Mouse (Mus musculus) left cerebral cortex, postnatal 4 days (tissue): ENCODE measurements around the gene Slc6a3. TPM values are rescaled to one million over a fixed set of nuclear protein-coding genes. Genes with fewer than 3 reads are reported as not detected.

ENCODE experiments used
- DNase-seq: peaks from one replicate; pipeline ENCODE4 v3.0.0-alpha.2; 2022
- intact Hi-C: fragments of 180-260 bp; cut with DNase I; formaldehyde crosslinking; loops from one replicate; pipeline ENCODE4 v1.15.1; 2025
- total RNA-seq, 2 experiments: library from RNA; stranded (reverse); gene quantifications; 2 replicates each; pipeline ENCODE4 v1.2.3; 2021

Slc6a3 gene
- total RNA-seq, 2 experiments from 2014 or later, result 0.14 to 0.36 TPM

DNA sequence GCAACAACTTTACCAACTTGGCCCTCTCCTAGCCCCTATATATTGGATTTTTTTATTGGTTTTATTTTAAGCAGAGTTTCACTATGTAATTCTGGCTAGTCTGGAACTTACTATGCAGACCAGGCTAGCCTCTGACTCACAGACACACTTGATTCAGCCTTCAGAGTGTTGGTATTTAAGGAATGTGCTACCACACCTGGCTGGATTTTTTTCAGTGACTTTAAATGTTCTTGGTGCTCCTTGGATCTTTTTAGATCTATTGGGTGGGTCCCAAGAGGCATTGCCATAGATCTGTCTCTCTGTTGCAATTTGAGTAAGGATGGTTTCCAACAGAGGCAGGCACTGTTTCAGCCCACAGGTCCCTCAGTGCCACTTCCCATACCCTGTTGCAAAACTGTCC lies 38.5 kb downstream of the Slc6a3 start:
- intact Hi-C loops, result no loop called here
- no peak for DNase-seq

DNA sequence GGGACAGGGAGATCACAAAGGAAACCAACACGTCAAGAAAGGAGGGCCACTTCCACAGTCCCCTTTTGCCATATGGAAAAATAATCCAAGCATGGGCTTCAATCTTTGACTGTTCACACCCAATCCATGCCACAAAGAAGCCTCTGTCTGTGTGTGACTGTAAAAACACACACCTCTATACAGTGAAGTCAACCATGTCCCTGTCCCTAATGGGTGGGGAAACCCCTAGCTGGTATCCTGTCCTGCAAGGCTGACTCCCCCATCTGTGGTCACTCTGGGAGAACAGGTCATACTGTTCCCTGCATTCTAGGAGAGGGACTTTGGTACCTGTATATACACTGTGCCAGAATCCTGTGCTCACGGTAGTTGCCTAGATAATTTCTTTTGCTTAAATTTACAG lies 40.7 kb downstream of the Slc6a3 start:
- DNase-seq, result no peak
- intact Hi-C loops, result no loop called here

DNA sequence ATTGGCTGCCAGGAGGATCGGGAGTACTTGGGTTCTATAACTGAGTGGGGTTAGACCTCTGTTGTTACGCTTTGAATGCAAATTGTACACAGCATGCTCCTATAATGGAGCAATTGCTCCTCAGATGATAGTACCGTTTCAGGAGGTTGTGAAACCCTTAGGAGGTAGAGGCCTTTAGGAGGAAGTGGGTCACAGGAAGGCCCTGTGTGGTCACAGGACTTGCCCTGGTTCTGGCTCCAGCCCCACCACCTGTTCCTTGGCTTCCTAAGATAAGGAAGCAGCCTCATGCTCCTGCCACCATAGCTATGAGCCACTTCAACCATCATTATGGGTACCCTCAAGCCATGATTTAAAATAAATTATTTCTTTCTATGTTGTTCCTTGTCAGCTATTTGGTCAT lies 54.9 kb downstream of the Slc6a3 start:
- intact Hi-C loops, result no loop called here
- DNase-seq, result no peak

DNA sequence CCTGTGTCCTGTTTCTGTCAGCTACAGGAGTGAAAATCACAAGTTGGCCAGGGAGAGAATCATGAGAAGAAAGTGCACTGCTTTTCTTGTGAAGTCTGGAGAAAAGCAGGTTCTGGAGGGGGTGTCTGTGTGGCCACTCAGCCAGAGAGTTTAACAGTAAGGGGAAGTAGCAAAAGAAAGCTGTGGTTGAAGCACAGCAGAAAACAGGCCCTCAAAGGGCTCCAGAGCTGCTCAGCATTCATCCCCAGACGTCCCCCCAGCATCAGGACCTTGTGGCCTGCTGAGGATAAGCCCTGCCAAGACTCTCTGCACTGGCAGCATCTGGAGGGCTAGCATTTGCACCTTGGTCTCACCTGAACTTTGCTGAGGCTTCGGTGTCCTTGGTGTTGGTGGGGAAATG lies 56.0 kb downstream of the Slc6a3 start:
- DNase-seq, result no peak
- intact Hi-C loops, result no loop called here

DNA sequence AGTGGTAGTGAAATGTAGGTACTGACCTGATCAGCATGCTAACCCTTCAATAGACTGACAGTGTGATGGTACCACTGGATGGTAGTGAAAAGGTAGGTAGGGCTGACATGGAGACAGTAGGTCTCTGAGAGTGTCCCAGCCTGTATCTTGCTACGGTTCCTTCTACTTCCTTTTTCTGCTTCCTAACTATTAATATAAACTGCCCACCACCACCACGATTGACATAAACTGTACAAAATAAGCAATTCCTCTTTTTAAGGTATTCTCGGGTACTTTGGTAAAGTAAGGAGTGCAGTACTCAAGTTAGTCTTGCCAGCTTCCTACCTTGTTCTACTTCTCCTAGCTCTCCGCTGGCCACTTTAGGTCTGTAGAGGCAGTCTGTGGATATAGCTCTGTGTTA lies 59.7 kb downstream of the Slc6a3 start:
- no peak for DNase-seq
- intact Hi-C loops, result no loop called here

DNA sequence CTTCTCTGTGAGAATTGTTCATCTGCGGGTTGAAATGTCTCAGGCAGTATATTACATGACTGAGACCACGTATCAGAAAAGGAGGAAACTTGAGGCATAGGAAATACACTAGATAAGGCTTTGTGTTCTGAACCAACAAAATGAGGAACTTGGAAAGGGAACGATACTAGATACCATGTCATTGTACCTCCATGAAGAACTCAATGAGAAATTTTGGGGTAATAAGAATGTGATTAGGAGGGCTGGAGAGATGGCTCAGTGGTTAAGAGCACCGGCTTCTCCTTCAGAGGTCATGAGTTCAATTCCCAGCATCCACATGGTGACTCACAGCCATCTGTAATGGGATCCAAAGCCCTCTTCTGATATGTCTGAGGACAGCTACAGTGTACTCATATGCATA lies 63.7 kb downstream of the Slc6a3 start:
- no peak for DNase-seq

DNA sequence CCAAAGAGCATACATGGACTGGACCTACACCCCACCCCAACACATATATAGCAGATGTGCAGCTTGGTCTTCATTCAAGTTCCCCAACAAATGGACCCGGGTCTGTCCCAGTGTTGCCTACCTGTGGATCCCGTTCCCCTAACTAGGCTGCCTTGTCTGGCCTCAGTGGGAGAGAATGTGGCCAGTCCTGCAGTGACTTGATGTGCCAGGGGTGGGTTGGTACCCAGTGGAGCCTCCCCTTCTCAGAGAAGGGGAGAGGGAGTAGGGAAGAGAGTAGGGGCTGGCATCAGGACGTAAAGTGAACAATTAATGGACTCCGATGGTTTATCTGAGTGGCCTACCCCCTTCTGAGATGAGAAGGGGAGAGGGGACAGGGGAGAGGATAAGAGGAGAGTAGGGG lies 66.5 kb downstream of the Slc6a3 start:
- DNase-seq, result no peak
- intact Hi-C loops, result no loop called here

More for the DNA sequence above, 63.7 kb downstream of the Slc6a3 start:
- intact Hi-C loops, result no loop called here

DNA sequence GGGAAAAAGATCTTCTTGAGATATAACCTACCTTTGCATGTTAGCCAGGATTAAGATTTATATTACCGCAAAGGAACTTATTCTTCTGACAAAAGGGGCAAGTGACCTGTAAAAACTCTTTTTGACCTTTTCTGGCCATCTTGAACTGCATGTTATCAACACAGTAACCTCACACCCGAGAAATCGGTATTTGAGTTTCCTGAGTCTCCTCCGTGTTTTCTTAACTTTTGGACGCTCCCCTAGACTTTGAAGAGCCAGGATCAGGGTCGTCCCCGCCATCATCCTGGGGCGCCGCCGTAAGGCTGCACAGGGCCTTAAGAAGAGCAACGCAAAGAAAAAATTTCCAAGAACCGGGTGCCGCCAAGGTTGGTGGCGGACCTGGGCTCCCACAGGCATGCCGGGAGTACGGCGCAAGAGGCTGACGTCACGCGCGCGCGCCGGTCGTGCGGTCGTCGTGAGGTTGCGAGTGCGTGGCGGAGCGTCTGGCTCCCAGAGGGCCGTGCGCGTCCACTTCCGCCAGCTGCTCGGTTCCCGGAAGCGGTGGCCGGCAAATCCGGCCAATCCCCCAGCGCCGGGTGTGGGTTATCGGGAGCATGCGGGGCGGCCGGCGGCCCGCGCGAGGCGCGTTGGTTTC lies 67.1 kb downstream of the Slc6a3 start, which contains the start of gene Clptm1l:
Gene Clptm1l, plus strand, starts transcription at position 485 of the 634 bp plus-strand sequence.
- intact Hi-C loops, result no loop called here
- DNase-seq, result peak; percentile 97

DNA sequence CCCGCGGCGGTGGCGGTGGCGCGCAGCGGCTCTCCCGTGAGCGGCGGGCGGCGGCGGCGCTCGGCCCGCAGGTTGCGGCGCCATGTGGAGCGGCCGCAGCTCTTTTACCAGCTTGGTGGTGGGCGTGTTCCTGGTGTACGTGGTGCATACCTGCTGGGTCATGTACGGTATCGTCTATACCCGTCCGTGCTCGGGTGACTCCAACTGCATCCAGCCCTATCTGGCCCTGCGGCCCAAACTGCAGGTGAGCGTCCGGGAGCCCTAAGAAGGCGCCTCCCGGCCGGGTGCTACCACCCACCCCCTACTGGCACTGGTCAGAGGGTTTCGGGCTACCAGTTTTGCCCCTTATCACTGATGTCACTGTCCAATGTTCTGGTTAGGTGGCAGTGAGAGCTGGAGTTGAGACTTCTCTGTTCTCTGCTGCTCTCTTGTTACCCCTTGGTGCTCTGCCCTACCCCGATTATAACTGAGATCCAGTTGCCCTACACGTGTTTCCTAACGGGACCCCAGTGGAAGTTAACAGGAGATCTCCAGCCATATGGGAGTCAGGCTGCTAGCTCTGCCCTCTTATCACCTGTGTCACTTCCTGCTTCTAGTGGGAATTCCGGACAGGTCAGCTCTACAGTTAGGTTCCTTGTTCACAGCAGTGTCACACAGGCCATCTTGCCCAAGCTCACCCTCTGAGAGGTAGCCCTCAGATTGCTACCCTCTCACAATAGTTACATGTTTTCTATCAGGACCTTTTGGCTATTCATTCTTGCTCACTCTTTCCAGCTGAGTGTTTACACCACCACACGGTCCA lies 67.8 kb downstream of the Slc6a3 start:
- DNase-seq, result no peak
- intact Hi-C loops, result no loop called here

DNA sequence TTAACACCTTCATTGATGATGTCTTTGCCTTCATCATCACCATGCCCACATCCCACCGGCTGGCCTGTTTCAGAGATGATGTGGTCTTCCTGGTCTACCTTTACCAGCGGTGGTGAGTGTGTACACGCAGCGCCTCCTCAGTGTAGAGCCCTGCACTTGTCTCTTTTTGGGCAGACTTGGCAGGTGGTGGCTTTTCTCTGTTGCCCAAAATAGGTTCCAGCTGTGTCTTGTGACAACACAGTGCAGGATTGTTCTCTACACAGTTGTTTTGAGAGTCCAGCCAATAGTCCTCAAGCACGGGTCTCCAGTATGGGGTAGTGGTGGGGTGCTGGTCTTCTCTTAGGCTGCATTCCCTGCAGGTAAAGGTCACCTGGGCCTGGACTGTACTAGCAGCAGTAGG lies 81.9 kb downstream of the Slc6a3 start:
- intact Hi-C loops, result no loop called here

DNA sequence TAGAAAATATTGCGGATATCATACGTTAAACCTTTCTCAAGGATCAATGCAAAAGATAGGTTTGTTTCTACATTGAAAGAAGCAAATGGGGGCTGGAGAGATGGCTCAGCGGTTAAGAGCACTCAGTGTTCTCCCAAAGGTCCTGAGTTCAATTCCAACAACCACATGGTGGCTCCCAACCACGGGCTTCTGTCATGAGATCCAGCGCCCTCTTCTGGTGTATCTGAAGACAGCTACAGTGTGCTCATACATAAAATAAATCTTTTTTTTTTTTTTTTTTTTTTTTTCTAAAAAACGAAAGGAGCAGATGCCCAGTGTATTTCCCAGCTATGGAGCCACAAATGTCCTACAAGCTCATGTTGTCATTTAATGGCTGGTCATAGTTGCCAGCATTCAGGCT lies 84.1 kb downstream of the Slc6a3 start:
- DNase-seq, result no peak
- intact Hi-C loops, result no loop called here

More for the DNA sequence above, 81.9 kb downstream of the Slc6a3 start:
- DNase-seq, result no peak

DNA sequence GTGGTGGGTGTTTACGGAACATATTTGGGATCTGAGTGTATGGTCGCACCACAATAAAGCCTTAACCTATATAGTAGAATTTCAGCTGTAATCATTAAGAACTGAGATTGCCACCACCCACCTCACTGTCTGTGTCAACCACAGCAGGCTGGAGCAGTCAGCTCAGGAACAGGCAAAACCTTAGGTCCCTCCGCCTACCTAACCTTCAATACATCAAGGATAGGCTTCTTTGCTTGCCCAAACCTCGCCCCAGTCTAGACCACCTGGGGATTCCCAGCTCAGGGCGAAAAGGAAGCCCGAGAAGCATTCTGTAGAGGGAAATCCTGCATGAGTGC lies 89.8 kb downstream of the Slc6a3 start:
- intact Hi-C loops, result no loop called here
- no peak for DNase-seq

DNA sequence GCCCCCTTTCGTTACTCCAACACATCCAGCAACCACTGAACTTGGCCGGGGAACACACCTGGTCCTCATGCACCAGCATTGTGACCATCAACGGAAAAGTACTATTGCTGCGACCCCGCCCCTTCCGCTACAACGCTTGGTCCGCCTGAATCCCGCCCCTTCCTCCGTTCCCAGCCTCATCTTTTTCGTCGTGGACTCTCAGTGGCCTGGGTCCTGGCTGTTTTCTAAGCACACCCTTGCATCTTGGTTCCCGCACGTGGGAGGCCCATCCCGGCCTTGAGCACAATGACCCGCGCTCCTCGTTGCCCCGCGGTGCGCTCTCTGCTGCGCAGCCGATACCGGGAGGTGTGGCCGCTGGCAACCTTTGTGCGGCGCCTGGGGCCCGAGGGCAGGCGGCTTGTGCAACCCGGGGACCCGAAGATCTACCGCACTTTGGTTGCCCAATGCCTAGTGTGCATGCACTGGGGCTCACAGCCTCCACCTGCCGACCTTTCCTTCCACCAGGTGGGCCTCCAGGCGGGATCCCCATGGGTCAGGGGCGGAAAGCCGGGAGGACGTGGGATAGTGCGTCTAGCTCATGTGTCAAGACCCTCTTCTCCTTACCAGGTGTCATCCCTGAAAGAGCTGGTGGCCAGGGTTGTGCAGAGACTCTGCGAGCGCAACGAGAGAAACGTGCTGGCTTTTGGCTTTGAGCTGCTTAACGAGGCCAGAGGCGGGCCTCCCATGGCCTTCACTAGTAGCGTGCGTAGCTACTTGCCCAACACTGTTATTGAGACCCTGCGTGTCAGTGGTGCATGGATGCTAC lies 90.4 kb downstream of the Slc6a3 start, which contains the start of gene Tert:
Gene Tert, plus strand, starts transcription at position 167 of the 805 bp plus-strand sequence.
- peak; percentile 57 for DNase-seq
- intact Hi-C loops, result no loop called here

Other genes starting within 250 kb of the Slc6a3 start
- gene Mrpl36, start 208.2 kb upstream of the Slc6a3 start, total RNA-seq, result 10 to 100 TPM; 26.7 to 31.2 TPM
- gene Ndufs6, start 208.2 kb upstream of the Slc6a3 start, total RNA-seq, result 100 to 1,000 TPM; 126 to 131 TPM
- 100 to 1,000 TPM in 1 of 2 experiments, 10 to 100 TPM in 1; 95.5 to 106 TPM for gene Lpcat1, start 69.5 kb upstream of the Slc6a3 start, total RNA-seq
- 100 to 1,000 TPM; 110 to 118 TPM for gene Clptm1l, start 67.3 kb downstream of the Slc6a3 start, total RNA-seq
- gene Tert, start 90.2 kb downstream of the Slc6a3 start, total RNA-seq, result 10 to 100 TPM; 15.7 to 18.5 TPM
- not detected for gene Slc6a18, start 141.3 kb downstream of the Slc6a3 start, total RNA-seq
- gene Slc6a19, start 168.1 kb downstream of the Slc6a3 start, total RNA-seq, result not detected
- 10 to 100 TPM; 12.1 to 12.3 TPM for gene Slc12a7, start 196.3 kb downstream of the Slc6a3 start, total RNA-seq